Mouse (Mus musculus): Measurements from ENCODE around the gene Ip6k2.

Ip6k2 gene

DNA sequence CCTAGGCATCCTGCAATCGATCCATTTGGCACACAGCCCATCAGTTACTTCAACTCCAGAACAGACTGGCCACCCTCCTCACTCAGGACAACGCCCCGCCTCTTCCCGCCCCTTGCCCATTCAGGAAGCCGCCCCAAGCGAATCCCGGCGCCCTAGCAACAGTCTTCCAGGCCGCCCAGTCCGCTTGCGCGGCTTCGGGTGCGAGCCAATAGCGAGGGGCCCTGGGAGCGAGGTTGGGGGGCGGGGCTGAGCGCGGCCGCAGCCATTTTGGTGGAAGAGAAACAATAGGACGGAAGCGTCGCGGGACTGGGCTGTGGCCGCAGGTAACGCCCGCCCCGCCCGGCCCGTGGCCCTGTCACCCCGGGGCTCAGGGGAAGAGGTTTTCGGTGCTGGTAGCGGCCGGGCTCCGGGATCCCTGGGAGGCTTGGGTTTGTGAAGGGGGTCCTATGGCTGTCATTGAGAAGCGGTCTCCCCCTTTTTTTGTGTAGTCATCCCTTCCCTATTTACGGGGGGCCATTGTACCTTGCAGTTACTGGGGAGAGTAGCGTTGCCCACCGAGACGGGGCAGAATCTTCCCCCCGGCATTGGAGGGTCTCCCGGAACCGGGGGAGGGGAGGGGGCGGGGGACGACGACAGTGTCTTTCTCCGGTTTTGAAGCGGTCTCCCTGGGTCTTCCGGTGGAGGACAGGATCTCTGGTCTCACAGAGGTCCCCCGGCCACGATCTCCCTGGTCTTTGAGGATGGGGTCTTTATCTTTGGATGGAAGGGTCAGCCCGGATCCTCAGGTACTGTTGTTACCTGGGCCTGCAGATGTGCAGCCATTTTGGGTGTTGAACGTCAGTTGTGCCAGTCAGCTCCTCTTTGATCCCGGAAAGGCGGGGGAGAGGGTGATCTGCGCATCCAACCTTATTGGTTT lies at the start of gene Ip6k2:
Gene Ip6k2 (plus strand): TSS at position 249 of the 916 bp plus-strand sequence.
- DNase-seq (ENCODE audit: low spot score in 2 of 2): peak; percentile 94 to 98

DNA sequence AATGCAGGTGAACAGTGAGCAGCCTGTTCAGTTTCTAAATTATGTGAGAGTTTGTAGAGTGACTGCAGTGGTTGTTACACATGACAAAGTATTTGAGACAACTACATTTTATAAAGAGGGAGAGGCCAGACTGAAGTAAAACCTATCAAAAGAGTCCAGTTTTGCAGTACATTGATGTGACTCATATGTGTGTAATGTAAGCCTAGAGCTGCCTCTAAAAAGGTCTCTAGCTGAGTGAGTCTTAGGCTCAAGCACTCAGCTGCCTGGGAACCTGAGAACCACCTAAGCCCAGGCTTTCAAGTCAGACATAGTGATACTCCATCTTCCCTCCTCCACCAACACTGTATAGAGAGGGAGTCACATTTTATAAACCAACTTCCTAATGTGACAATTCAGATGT lies 49.0 kb upstream of the Ip6k2 start:
- no peak for DNase-seq (ENCODE audit: low spot score in 2 of 2)

DNA sequence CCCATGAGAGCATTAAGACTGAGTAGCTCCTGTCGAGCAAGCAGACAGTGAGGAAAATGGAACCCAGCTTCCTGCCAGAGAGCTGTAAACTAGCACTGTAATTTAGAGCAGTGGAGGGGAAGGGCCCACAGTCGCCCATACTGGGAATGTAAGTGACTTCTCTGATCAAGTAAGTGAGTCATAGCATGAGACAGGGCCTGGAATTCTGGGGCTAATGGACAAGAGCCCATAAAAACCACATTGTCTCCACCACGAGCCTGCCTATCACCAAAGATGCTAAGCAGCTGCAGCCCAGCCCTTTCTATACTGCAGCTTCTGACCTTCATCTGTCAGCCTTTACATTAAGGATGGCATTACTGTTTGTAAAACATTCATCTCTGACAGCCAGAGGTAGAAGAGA lies 44.4 kb upstream of the Ip6k2 start:
- DNase-seq (ENCODE audit: low spot score in 2 of 2): no peak

DNA sequence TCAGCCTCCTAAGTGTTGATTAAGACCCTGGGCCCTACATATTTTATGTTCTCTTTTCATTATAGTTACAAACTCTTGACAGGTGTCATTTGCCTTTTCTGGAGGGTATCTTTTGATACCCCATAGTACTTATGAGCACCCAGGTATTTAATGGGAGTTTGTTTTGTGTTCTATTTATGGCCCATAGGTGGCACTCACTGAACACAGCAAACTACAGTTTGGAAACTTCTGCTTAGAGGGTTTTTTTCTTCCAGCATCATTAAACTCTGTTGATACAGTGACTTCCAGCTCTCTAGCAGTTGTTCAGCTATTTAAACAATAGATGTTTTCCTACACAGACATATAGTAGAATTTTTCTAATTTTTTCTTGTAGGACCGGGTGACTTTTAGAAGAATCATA lies 43.5 kb upstream of the Ip6k2 start:
- DNase-seq (ENCODE audit: low spot score in 2 of 2): no peak

DNA sequence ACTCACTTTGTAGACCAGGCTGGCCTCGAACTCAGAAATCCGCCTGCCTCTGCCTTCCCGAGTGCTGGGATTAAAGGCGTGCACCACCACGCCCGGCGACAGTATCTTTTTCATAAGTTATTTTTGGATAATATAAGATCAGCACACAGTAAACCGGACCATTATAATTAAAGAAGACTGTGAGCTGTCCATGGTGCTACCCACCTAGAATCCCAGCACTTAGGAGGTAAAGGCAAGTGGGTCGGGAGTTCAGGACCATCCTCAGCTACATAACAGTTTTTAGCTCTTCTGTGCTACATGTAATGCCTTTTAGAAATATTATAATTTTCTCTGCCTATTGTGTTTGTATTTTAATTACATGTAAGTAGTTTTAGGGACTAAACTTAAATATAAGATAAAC lies 41.5 kb upstream of the Ip6k2 start:
- no peak for DNase-seq (ENCODE audit: low spot score in 2 of 2)

DNA sequence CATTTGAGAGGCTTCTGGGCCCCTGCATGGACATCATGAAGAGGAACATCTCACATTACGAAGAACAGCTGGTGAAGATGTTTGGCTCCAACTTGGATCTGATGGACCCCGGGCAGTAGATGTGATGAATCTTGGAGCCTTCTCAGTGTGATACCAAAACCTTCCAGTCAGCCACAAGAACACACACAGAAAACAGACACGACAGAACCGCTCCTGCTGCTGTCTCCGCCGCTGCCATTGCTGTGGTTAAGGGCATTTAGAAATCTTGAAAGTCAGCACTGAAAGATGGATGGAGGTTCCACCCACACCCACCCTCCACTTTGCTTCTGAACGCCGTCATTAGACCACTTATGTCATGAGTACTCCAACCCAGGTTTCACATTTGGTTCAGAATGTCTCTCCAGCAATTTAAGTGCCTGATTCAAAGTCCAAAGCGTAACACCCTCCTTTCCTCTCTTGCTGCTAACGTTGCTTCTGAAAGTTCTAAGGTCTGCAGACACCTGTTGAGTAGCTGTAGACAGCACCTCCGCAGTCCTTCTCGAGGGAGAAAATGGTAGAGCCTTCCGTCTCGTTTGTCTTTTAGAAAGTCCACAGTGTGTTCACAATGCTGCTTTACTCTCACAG lies 36.6 kb upstream of the Ip6k2 start:
- DNase-seq (ENCODE audit: low spot score in 2 of 2): no peak

DNA sequence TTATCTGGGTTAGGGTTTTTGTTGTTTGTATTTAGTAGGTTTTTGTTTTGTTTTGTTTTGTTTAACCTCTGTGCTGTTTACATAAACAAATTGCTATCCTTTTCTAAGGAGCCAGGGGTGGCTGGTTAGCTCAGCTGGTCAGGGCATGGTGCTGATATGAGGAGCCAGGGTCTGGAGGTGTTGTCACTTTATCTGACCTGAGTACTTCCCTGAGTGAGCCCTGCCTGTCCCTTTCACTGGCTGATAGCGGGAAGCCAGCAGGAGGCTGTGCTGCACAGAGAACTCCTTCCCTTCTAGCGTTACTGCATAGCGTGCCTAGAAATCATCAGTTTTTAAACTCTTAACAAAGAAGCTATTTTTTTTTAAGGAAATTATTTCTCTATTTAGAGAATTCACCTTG lies 35.9 kb upstream of the Ip6k2 start:
- no peak for DNase-seq (ENCODE audit: low spot score in 2 of 2)

DNA sequence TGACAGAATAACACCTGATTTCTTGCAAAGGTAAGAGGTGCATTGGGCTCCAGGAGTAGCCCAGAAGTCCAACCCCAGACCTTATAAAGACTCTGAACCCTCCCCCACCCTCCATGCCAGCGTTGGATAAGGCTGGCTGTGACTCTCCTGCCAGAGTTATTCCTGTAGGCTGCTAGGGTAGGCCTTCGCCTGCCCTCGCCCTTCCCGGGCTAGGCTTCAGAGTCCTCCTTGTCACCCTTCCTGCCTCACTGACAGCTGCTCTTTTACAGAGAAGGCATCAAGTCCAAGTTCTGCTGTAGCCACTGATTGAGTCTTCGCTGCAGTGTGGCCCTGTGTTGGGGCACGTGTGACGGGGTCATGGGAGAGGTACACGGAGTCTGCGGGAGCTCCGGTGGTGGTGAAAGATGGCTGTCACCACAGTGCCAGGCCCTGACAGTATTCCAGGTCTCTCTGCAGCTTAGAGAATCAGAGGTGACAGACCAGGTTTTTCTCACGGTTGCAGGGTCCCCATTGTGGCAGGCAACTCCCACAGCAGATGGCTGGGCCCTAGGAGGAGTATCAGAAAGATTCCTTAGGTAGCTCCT lies 34.9 kb upstream of the Ip6k2 start:
- no peak for DNase-seq (ENCODE audit: low spot score in 2 of 2)

DNA sequence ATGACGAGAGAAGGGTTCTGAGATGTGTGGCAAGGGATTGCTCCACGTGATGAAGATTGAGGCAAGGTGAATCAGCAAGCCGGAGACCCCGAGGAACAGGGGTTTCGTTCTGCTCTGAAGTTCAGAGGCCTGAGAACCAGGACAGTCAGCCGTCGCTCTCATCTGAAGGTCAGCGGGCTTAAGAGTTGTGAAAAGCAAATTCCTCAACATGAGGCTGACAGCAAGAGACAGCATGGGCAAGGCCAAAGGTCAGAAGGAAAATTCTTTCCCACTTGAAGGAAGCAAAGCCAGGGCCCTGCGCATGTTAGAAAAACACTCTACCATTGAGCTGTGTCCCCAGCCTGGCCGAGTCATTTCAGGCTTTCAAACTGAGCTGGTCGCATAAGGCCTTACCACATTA lies 33.0 kb upstream of the Ip6k2 start:
- DNase-seq (ENCODE audit: low spot score in 2 of 2): no peak

DNA sequence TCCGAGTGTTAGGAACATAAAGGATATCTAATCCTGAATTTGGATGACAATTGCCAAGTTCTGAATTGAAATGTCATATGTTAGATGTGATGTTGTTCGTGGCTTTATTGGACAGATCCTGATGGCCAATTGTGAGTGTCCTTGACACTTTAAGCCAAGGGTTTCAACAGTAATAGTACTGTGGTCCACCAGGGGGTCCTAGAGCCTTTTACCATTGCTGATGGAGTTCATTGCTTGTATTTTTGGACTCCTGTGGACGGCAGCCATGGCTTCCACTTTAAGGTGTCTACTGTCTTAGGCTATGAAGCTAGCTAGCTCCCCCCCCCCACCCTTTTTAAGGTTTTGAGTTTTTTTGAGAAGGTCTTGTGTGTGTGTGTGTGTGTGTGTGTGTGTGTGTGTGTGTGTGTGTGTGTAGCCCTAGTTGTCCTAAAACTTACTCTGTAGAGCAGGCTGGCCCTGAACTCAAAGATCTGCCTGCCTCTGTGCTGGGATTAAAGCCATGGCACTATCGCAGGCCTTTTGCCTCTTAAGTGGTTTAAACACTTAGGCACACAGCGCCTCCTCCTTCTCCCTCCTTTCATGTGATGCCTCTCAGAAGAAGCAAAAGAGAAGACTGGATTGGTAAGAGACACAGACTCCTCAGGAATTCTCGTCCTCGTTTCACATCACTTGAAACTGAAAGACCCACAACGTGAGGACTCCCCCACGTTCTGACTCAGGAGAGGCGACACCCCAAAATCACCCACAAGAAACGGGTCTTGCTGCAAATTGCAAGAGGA lies 31.3 kb upstream of the Ip6k2 start:
- DNase-seq (ENCODE audit: low spot score in 2 of 2): no peak

DNA sequence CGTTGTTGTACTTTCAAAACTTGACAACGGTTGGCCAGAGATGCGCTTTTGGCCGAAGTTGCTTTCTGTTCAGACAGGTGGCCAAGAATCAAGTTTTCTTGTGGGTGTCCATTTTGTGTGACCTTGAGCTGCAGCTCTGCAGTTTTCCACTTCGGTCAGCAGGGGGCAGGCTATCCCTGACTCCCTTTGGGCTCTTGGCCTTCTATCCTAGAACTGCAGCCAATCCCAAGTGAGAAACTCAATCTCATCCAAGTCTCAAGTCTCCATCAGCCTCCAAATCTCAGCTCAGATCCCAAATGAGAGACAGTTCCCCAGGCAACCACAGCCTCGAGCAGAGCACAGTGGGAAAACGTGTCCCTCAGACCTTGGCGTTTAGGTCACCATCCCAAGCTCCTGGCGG lies 30.3 kb upstream of the Ip6k2 start:
- DNase-seq (ENCODE audit: low spot score in 2 of 2): peak; percentile 54 to 56

DNA sequence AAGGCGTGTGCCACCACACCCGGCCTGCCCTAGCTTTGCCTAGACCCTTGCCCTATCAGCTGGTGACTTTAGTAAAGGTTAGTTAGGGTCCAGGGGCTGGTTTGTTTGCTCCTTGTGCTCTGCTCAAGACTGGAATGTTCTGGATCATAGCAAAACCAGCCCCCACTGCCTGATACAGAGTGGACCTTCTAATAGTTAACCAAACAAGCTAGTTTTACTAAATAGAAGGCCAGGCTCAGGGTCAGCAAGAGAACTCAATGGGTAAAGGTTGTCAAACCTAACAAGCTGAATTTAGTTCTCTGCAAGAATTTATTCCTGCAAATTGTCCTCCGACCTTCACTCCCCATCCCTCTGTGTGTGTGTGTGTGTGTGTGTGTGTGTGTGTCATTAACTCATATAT lies 29.6 kb upstream of the Ip6k2 start:
- DNase-seq (ENCODE audit: low spot score in 2 of 2): no peak

DNA sequence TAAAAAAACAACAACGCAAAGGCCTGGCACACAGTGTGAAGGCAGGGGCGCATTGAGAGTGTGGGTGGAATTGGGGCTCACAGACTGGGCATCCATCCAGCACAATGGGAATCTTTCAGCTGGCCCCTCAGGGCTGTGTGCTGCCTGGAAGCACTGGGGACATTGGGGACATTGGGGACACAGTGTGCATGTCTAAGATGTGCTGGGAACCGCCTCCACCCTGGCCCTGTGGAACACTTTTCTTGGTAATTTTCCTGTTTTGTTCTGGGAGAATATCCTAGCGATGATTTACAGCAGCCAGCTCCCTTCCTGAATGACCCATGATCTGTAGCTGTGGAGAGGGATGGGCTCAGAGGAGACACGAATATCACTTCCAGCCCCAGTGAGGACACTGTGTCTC lies 29.2 kb upstream of the Ip6k2 start:
- no peak for DNase-seq (ENCODE audit: low spot score in 2 of 2)

DNA sequence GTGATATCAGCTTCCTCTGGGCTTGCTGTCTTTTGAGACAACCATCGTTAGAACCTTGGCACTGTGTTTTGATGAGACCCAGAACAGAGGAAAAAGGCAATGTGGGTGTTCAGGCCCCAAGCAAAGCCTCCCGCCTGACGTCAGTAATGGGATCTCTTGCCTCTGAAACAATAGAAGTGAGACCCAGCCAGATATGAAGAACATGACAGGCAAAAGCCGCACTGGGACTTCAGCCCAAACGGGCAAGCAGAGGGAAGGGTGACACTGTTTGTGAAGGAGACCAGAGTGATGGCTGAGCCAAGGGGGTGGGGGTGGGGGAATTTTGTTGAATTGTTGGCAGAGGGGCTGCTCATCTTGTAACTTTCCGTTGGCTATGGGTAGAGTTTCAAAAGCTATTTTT lies 26.2 kb upstream of the Ip6k2 start:
- DNase-seq (ENCODE audit: low spot score in 2 of 2): no peak

DNA sequence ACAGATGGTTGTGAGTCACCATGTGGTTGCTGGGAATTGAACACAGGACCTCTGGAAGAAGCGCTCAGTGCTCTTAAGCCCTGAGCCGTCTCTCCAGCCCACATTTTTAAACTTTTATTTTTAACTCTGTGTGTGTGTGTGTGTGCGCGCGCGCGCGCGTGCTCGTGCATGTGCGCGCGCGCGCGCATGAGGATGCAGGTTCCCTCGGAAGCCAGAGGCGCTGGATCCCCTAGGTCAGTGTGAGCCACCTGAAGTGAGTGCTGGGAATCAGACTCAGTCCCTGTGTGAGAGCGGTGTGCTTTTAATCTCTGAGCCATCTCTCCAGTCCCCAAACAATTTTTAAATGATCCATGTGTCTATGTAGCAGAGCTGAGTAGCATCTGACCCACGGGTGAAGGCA lies 24.5 kb upstream of the Ip6k2 start:
- DNase-seq (ENCODE audit: low spot score in 2 of 2): no peak

DNA sequence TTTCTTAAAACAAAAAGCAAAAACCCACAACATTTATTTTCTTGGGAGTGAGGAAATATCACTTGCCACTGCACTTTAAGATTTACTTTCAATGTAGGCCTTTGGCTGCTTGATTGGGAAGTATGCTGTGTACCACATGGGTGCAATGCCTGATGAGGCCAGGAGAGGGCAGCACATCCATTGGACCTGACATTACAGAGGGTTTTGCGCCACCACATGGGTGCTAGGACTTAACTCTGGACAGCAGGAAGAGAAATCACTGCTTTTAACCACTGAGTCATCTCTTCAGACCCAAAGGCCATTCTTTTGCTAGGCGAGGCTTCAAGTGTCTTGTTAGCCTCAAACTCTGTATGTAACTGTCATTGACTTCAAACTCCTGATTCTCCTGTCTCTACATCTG lies 23.8 kb upstream of the Ip6k2 start:
- DNase-seq (ENCODE audit: low spot score in 2 of 2): no peak

DNA sequence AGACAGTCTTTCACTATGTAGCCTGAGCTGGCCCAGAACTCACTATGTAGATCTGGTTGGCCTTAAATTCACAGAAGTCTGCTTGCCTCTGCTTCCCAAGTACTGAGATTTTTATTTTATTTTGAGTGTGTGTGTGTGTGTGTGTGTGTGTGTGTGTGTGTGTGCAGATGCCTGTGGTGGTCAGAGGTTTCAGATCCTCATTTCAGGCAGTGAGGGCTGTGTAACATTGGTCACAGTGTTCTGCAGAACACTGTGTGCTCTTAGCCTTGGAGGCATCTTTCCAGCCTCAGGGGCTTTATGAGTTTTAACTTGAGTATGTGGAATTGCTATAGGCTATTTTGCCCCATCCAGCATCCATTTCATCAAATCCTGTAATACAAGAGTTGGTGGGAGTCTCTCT lies 22.0 kb upstream of the Ip6k2 start:
- no peak for DNase-seq (ENCODE audit: low spot score in 2 of 2)

DNA sequence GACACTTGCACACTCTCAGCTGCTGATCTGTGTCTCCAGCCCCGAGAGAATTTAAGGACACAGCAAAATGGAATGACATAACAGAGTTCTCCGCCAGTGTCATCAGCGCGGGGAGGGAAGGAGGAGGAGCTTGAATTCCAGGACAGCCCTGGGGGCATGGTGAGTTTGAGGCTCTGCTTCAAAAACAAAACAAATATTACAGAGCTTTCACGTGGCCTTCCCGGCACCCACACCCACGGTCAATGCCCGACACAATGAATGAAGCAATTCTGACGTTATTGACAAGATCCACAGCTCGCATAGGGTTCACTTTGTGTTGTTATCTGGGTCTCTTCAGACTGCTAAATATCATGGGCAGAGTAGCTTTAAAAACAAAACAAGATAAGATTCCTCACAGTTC lies 18.6 kb upstream of the Ip6k2 start:
- no peak for DNase-seq (ENCODE audit: low spot score in 2 of 2)

DNA sequence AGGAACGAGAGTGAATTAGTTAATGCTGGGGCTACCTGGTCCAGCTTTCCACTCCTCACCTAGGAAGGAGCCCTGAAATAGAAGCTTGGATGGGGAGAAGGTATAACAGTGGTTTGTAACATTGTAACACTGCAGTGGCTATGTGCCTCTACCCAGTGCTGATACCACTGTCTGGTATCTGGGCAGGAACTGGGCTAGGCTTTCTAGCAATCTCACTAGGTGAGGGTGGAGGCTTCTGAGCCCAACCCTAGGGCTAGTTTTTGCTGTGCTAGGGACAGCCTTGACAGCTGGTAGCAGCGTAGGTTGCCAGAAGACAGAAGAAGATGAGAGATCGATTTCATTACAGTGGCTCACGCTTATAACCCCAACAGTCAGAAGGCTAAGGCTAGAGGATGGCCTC lies 7.0 kb upstream of the Ip6k2 start:
- DNase-seq (ENCODE audit: low spot score in 2 of 2): no peak

DNA sequence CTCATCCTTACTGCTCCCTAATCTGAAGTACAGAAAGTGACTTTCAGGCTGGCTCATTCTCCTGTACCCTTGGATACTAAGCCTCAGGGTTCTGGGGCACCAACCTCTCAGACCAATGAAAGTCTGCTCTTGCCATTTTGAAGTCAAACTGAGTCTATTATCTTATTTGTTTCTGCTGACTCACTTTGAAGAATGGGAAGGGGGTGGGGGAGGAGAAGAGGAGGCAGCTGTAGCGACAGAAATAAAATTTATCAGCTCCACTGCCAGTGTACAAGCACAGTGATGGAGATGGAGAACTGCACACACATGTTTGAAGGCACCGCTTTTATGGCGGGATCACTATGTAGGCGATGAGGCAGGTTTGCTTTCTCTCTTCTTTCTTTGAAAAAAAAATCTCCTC lies 6.3 kb upstream of the Ip6k2 start:
- no peak for DNase-seq (ENCODE audit: low spot score in 2 of 2)

DNA sequence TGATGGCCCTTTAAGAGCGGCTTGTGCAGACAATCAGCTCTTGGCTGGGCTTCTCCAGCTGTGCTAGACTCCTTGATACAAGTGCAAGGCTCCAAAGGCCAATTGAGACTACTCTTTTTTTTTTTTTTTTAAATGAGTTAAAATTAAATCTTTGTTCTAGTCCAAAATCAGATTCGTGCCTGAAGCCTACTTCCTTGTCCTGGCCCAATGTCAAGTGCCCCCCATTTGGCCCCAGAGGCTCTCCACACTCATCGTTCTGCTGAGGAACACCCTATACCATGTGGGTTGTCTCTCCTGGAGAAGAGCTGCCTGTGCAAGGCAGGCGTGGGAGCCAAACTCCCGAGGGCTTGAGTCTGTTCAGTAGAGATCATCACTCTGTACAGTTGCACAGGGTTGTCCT lies 2.6 kb upstream of the Ip6k2 start:
- no peak for DNase-seq (ENCODE audit: low spot score in 2 of 2)

DNA sequence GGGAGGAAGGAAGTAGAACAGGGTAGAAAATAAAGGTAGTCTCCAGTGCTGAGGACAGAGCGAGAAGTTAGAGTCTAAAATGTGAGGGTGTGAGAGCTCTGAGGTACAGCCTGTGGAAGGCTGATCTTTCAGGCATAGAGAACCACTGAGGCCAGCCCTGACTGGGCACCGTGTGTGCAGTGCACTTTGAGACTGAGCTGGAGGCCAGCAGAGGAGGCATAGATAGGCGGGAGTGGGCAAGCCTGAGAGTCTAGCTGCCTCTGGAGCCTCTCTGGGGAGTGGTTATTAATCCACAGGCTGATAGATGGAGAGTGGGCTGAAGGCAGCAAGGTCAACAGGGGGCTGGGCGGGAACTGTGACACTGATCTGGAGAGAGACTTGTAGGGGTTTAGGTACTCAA lies 1.7 kb upstream of the Ip6k2 start:
- no peak for DNase-seq (ENCODE audit: low spot score in 2 of 2)

Measured in frontal cortex, postnatal 14 days (tissue).